Mouse (Mus musculus) skeletal muscle tissue, adult 2 months (tissue): ENCODE data around the gene Mfsd13b.

ENCODE experiments used
- DNase-seq: peaks from one replicate; pipeline ENCODE4 v3.0.0-alpha.2; 2012; ENCODE audit warnings: low read depth, low spot score

The Mfsd13b gene

DNA sequence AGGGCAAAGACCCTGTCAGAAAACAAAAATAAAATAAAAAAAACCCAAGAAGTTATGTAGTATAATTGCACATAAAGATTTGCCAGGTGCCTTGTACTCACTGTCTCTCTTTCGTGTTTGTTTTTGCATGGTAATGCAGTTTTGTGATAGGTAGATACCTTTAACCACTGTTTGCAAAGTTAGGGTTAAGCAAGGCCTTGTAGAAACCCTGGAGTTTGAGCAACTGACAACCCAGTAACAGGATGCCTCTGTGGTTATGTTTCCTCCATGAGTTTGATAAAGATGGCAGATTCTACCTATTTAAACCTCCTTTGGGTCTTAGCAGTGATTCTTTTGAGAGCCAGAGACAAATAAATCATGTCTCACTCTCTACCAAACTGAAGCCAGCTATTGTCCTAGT lies 61.2 kb downstream of the Mfsd13b start:
- DNase-seq: no peak

DNA sequence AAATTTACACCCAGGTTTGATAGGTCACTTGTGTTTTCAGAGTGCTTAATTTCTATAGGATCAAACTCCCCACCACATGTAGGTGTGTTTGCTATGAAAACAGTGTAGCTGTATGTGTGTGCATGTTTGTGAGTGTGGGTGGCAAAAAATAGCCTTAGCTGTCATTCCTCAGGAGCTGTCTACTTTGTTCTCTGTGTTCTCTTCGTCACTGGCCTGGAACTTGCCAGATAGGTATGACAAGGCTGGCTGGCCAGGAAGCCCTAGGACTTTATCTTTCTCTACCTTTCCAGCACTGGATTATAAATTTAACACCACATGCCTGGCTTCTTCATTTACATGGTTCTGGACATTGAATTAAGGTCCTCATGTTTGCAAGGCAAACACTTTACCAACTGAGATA lies 61.9 kb downstream of the Mfsd13b start:
- DNase-seq: no peak

DNA sequence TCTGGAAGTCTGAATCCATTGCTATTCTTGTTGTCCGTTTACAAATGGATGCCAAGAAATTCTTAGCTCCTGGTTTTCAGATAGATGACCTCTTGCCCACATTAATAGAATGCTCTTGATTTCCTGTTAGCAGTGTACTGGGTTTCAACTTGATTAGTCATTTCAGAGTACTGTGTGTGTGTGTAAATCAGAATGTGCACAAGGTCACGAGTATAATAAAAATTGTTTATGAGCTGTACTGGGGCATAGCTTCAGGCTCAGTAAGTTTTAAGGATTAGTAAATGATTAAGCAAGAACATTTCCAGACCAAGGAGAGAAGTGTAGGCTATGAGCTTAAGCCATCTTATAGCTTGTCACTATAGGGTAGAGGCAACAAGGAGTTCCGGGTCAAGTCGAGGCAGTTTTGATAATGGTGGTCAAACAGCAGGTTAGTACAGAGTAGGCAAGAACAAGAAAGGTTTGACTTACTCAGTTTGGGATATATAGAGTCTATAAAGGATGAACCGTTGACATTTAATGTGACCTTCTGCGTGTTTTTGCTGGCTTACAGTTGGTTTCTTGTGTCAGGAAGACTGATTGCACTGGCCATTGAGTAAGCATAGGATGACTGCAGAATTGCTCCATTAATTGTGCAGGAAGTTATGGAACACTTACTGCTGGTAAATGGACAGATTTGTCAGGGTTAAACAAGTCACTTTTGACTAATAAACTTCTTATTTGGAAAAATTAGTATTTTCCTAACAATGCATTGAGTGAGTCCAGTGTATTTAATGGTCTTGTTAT lies 63.6 kb downstream of the Mfsd13b start:
- DNase-seq: no peak

DNA sequence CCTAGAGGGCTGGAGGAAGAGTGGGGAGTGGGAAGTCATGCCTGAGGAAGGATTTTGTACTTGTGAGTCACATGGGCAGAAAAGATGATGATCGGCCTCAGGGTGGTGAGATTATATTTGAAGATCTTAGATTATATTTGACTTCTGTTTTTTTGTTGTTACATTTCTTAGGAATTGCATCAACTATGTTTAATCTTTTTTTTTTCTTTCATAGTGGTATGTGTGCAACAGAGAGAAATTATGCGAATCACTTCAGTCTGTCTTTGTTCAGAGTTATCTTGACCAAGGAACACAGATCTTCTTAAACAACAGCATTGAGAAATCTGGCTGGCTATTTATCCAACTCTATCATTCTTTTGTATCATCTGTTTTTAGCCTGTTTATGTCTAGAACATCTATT lies 65.3 kb downstream of the Mfsd13b start:
- no peak for DNase-seq

DNA sequence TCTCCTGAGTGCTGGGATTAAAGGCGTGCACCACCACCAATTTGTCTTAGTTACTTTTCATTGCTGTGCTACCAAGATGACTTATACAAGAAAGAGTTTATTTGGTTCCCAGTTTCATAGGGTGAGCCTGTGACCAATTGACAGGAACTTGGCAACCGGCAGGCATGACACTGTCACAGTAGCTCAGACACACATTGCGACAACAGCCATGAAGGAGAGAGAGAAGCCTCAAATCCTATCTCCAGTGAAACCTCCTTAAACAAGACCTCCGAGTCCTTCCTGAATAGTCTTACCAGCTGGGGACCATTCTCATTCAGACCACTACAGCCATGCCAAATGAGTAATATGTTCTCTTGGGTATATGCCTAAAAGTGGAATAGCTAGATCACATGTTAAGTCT lies 70.8 kb downstream of the Mfsd13b start:
- no peak for DNase-seq

DNA sequence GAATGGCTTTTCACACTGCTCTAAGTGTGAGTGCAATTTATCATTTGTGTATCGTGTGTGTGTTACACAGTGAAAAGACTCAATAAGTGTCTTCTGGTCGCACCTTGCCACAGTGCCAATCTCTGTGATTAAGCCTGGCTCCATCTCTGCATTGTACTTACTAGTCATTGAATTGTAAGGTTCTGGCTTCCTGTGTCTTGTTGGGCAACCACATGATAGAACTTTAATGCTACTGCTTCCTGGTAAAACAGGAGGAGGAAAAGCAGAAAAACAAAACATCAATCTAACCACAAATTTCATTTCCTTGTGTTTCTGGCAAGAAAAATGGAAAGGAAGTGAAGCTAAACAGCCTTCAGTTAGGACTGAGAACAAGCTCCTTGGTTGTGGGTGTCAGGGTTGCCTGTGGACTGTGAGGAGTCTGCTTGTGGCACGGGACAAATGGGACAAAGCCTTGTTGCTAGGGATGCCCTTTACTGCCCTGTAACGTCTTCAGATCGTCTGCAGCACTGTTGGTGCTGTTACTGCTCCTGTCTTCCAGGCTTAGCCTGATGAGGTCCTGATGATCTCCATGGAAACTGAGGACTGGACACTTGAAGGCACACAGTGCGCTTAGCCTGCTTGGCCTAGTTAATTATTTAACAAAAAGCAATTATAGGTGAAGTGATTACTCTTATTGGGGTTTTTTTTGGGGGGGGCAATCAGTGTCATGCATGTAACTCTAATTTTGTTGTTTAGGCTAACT lies 77.3 kb downstream of the Mfsd13b start:
- no peak for DNase-seq

DNA sequence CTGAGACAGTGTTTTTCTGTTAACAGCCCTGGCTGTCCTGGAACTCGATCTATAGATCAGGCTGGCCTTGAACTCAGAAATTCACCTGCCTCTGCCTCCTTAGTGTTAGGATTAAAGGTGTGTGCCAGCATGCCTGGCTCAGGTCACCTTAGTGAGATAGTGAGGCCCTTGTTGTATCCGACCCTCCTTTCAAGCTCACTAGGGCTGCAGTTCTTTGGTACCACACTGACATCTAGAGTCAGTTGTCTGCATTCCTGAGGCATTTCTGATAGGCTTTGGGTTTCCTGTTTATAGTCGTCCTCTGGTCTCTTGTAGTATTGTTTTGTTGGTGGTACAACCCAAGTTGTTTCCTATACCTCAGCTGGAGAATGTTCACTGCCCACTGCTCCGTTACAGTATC lies 82.0 kb downstream of the Mfsd13b start:
- no peak for DNase-seq
